9 mouse cellular contexts compared by ENCODE assay signal in the genomic region with DNA sequence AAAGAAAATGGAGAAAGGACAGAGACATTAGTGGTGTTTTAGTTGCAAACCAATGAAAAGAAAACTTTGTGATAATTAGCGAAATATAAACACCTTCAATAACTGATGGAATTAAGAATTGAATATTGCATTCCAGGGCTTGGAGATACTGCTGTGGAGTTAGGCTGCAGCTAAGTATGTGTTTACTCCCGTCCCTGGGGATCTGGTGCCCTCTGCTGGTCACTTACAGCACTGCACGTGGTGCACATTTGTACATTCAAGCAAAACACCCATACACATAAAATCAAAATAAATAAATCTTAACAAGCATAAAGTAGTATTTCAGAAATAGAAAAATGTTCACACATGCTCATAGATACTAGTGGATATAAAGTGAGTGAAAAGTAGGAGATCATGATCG.
DNase-seq lines count a peak whose midpoint lies in the region; ATAC-seq and TF ChIP-seq lines count a peak whose summit lies in the region.
"Had no signal": no experiment of that assay in that cellular context is flagged by ENCODE, and none has a peak within 500 bp of the region (broad histone marks: within the 10 kb centered on the region; RNA-seq: fewer than 3 reads in every experiment).

No protein-coding gene starts in this region.

- 0 out of 2 replicates have a peak, but pooled peaks have one; percentile 59 for ATAC-seq in erythroid progenitor cell, adult 5-6 weeks (replicated peaks; ENCODE audit: low FRiP score, poor library complexity, severe bottlenecking)
- peak; percentile 66; the same call in 1 of the 2 replicates for ATAC-seq in hindbrain, embryonic 11.5 days (ENCODE audit: low FRiP score)
- peak; percentile 97 for ATAC-seq in megakaryocyte, adult 5-6 weeks (ENCODE audit: poor library complexity, severe bottlenecking)

- no peaks in the 10 kb centered on the region for H3K36me3 ChIP-seq in ES-E14 (ENCODE audit: control insufficient read depth, insufficient read depth, low read length, poor library complexity, severe bottlenecking)
- H3K36me3 ChIP-seq in hindbrain, embryonic 11.5 days (ENCODE audit: control insufficient read depth, insufficient read depth, low read length): no peaks in the 10 kb centered on the region

- no peak for TF ChIP-seq POLR2A in bone marrow macrophage, adult 2 months (IDR thresholded peaks at IDR 0.05; ENCODE audit: borderline replicate concordance, low read depth, low read length)

- DNase-seq in ES-E14 (ENCODE audit: low read depth, low spot score): peak; percentile 60
- DNase-seq in hindbrain, embryonic 11.5 days (ENCODE audit: low spot score): peak; percentile 90
- peak; percentile 76 to 97 for DNase-seq in layer of hippocampus, postnatal 25 days (ENCODE audit: extremely low spot score in 1 of 2, low spot score in 1 of 2)
- DNase-seq in right cerebral cortex, adult 2 months (ENCODE audit: low spot score in 2 of 2): peak; percentile 84 to 93
- DNase-seq in urinary bladder, postnatal 14 days (ENCODE audit: low spot score): peak; percentile 80

- no peak overlapping the region for H3K4me2 ChIP-seq in hindbrain, embryonic 11.5 days (replicated peaks; ENCODE audit: low read depth, low read length)

- H3K9ac ChIP-seq in ES-E14 (ENCODE audit: insufficient read depth, low read depth, low read length, poor library complexity, severe bottlenecking): no peak overlapping the region
- H3K9ac ChIP-seq in hindbrain, embryonic 11.5 days (ENCODE audit: low read depth, low read length): no peak overlapping the region

- in situ Hi-C loops in ES-E14 (cut with MboI; ENCODE audit: low sequenced_read_pairs in 2 of 2, unreplicated experiment in 2 of 2): loop anchor here (25.0 kb wide), 2 partner anchors 470 to 1030 kb away; a partner anchor contains a TSS

- no peaks in the 10 kb centered on the region for H3K4me1 ChIP-seq in ES-E14 (ENCODE audit: control insufficient read depth in 2 of 2, insufficient read depth in 2 of 2, low read length in 2 of 2, poor library complexity in 1 of 2)
- no peaks in the 10 kb centered on the region for H3K4me1 ChIP-seq in bone marrow macrophage, adult 2 months (ENCODE audit: control insufficient read depth, insufficient read depth, low read length)
- no peaks in the 10 kb centered on the region for H3K4me1 ChIP-seq in hindbrain, embryonic 11.5 days (replicated peaks; ENCODE audit: control insufficient read depth, insufficient read depth, low read length)

- H3K27ac ChIP-seq in ES-E14 (ENCODE audit: insufficient read depth, low read depth, low read length, poor library complexity, severe bottlenecking): no peak overlapping the region
- no peak overlapping the region for H3K27ac ChIP-seq in bone marrow macrophage, adult 2 months (ENCODE audit: insufficient read depth, low read depth, low read length)
- no peak overlapping the region for H3K27ac ChIP-seq in hindbrain, embryonic 11.5 days (ENCODE audit: low read depth, low read length)
- H3K27ac ChIP-seq: macrophage had no signal

- no peaks in the 10 kb centered on the region for H3K27me3 ChIP-seq in hindbrain, embryonic 11.5 days (ENCODE audit: control insufficient read depth, insufficient read depth, low read length)

- no peaks in the 10 kb centered on the region for H3K9me3 ChIP-seq in ES-E14 (ENCODE audit: control insufficient read depth, insufficient read depth, low read depth, low read length)
- H3K9me3 ChIP-seq in hindbrain, embryonic 11.5 days (ENCODE audit: control insufficient read depth, low read length): no peaks in the 10 kb centered on the region

- 20% methylated on average over 4 of the region's 4 CpGs for WGBS in hindbrain, embryonic 11.5 days

- no peak overlapping the region for H3K4me3 ChIP-seq in ES-E14 (ENCODE audit: insufficient read depth in 1 of 2, low read depth in 1 of 2, low read length in 2 of 2, poor library complexity in 1 of 2, severe bottlenecking in 1 of 2)
- H3K4me3 ChIP-seq in bone marrow macrophage, adult 2 months (ENCODE audit: insufficient read depth, low read length): no peak overlapping the region
- no peak overlapping the region for H3K4me3 ChIP-seq in hindbrain, embryonic 11.5 days (ENCODE audit: low read depth, low read length)

- peak; percentile 95 for TF ChIP-seq CTCF in bone marrow macrophage, adult 2 months (IDR thresholded peaks at IDR 0.05; ENCODE audit: low read depth, low read length)

TF ChIP-seq in ES-E14, 5 proteins besides CTCF, POLR2A, EP300 and RAD21:
- TF ChIP-seq HCFC1 (IDR thresholded peaks at IDR 0.05; ENCODE audit: borderline replicate concordance, insufficient read depth, low read length) (no peak), MAFK (IDR thresholded peaks at IDR 0.05; ENCODE audit: insufficient read depth, low read depth, low read length) (no peak), CHD2 (IDR thresholded peaks at IDR 0.05; ENCODE audit: low read depth, low read length) (no peak), ZNF384 (IDR thresholded peaks at IDR 0.05; ENCODE audit: low read depth, low read length) (no peak), ZC3H11A (IDR thresholded peaks at IDR 0.05; ENCODE audit: borderline replicate concordance, low read depth, low read length) (peak; percentile 65; the same call in 1 of the 2 replicates)
